Mouse (Mus musculus) monocyte, adult 2 months (primary cell): ENCODE measurements around the gene Olfr1240.

Experiments used
- DNase-seq, 2 experiments: peaks; one replicate each; pipeline ENCODE4 v3.0.0; 2022; ENCODE audit warnings: low spot score in 2 of 2, low read depth in 1 of 2

Gene Olfr1240

GRCm38 (mm10) chr2:89442900-89443299 lies at the start of gene Olfr1240:
TSS of gene Olfr1240 (minus strand) at chr2:89443000.
- no peak for DNase-seq

DNA sequence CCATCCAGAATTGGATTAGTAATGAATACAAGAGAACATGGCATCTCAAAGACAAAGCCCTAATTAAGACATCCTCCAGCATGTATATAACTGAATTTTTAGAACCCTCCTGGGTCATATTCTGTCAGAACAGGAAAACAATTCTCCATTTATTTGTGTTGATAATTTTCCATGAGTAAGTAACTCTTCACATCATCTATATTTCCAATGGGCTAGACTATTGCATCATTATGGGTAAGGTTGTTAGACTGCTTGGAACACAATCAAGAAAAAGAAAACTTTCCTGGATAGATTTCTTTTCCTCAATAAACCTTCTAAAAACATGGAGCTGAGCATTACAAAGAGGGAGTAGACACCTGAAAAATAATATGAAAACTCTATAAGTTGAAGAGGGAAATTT lies 44.2 kb upstream of the Olfr1240 start, which contains the start of gene Olfr1241:
Olfr1241 (minus strand) TSS at position 101 of the 400 bp plus-strand sequence.
- no peak for DNase-seq

DNA sequence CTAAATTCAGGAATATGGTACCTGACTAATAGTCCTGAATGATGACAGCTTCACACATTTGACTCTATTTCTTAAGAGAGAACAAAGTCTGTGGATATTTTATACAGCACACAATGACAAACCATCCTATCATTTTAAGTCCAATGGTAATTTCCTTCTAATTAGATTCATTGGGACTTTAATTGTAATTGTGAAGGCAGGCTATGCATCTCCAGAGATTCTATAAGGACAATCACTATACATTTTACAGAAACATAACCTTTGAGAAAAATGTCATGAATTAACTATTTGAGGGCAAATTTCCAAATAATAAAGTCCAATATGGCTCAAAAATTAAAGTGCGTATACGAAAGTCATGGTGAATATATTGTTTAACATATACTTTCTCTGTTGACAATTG lies 22.5 kb downstream of the Olfr1240 start, which contains the start of gene Olfr1239:
Olfr1239 (minus strand) TSS at position 101 of the 400 bp plus-strand sequence.
- DNase-seq, result no peak

DNA sequence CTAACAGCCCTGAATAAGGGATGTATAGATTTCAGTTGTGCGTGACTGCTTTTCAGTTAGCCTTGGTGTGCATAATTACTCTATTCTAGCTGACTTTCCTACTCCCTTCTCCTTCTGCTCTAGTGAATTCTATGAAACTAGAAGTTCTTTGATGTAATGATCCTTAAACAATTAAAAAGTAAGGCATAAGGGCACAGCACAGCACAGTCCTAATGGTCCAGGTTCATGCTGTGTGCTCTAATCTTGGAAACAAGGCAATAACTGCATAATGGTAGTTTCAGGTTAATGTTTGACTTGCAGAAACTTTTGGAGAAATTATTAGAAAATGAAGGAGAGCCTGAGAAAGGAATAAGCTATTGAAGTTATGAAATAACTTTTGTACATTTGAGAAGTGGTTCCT lies 28.2 kb downstream of the Olfr1240 start:
- DNase-seq, result no peak

- DNase-seq, result no peak
Measured at GRCm38 (mm10) chr2:89409576-89409975, 33.2 kb downstream of the Olfr1240 start, which contains the start of gene Olfr1238. TSS of gene Olfr1238 (minus strand) at chr2:89409676.

DNA sequence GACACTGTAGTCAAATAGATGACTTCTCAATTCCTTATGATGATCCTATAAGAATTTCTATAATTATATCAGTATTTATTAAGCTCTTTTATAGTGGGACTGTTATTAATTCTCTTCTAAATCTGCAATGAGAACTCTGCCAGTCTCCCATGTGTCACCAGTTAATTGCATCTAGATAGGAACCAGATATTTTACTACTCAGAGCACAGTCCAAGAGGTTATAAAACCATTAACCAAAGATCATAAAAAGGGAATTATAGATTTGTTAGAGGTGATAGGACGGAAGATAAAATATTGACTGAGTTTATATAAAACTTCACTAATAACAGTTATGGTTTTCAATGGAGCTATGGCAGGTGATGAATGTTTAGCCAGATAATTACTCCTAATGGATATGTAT lies 41.9 kb downstream of the Olfr1240 start:
- DNase-seq, result no peak
